Mouse (Mus musculus) liver, embryonic 14.5 days (tissue): ENCODE results near the gene Gdf2. TPM values are rescaled to one million over a fixed set of nuclear protein-coding genes. Genes with fewer than 3 reads are reported as not detected.

Experiments used
- ATAC-seq: fragments of 200-750 bp; cut with Nextera tagmentation; 2 replicates; pipeline ENCODE4 v1.8.0; 2017; ENCODE audit warnings: moderate number of reproducible peaks, mild to moderate bottlenecking, moderate library complexity; ENCODE audit not compliant: insufficient read depth
- DNase-seq, 3 experiments: peaks; one replicate each; pipeline ENCODE4 v3.0.0-alpha.2; 2012 to 2013; ENCODE audit warnings: low read depth in 3 of 3, low spot score in 3 of 3
- H3K27ac ChIP-seq: fragments of 300-500 bp; sonication (generic); 2 replicates; pipeline ENCODE4 v1.5.1; 2014; ENCODE audit warnings: moderate library complexity, mild to moderate bottlenecking, control low read depth, inconsistent platforms
- H3K27me3 ChIP-seq: fragments of 300-500 bp; sonication (generic); 2 replicates; pipeline ENCODE4 v1.6.1; 2014; ENCODE audit warnings: mild to moderate bottlenecking, low read length, moderate library complexity; ENCODE audit not compliant: control insufficient read depth, insufficient read depth
- H3K36me3 ChIP-seq: fragments of 300-500 bp; sonication (generic); replicated peaks from 2 replicates; pipeline ENCODE4 v1.6.1; 2014; ENCODE audit warnings: low read depth; ENCODE audit not compliant: control insufficient read depth, insufficient read depth
- H3K4me1 ChIP-seq, 2 experiments: fragments of 200-500 bp in 1 of 2; fragments of 300-500 bp in 1 of 2; sonication (generic) in 1 of 2; replicated peaks; 2 replicates each; pipeline ENCODE4 v1.6.1; 2012 to 2014; ENCODE audit warnings: antibody characterized with exemption in 1 of 2, inconsistent platforms in 1 of 2, low read length in 1 of 2; ENCODE audit not compliant: control insufficient read depth in 2 of 2, insufficient read depth in 2 of 2
- H3K4me2 ChIP-seq: fragments of 300-500 bp; sonication (generic); 2 replicates; pipeline ENCODE4 v1.6.1; 2014; ENCODE audit warnings: low read depth, mild to moderate bottlenecking, control low read depth, moderate library complexity
- H3K4me3 ChIP-seq, 2 experiments: fragments of 200-500 bp in 1 of 2; fragments of 300-500 bp in 1 of 2; sonication (generic) in 1 of 2; 2 replicates each; pipeline ENCODE4 v1.5.1; 2012 to 2014; ENCODE audit warnings: low read depth in 2 of 2, low read length in 2 of 2, mild to moderate bottlenecking in 2 of 2, control low read depth in 1 of 2, inconsistent platforms in 1 of 2, moderate library complexity in 1 of 2; ENCODE audit not compliant: insufficient read depth in 1 of 2
- H3K9ac ChIP-seq: fragments of 300-500 bp; sonication (generic); replicated peaks from 2 replicates; pipeline ENCODE4 v1.6.1; 2014; ENCODE audit warnings: mild to moderate bottlenecking, control low read depth, moderate library complexity
- H3K9me3 ChIP-seq: fragments of 300-500 bp; sonication (generic); 2 replicates; pipeline ENCODE4 v1.6.1; 2016; ENCODE audit warnings: low read length, mixed read lengths; ENCODE audit not compliant: control insufficient read depth
- CTCF ChIP-seq: IDR thresholded peaks from 2 replicates; pipeline ENCODE4 v1.5.1; 2016; ENCODE audit warnings: antibody characterized with exemption, low read depth, control low read depth
- EP300 ChIP-seq: IDR thresholded peaks from 2 replicates; pipeline ENCODE4 v1.6.1; 2016; ENCODE audit warnings: antibody characterized with exemption, low read depth
- WGBS: fragments of 180-500 bp; shearing (Covaris S2); extraction: QIAGEN DNeasy Blood & Tissue Kit; methylation state at CpG from one replicate; pipeline ENCODE4 v1.1.7; 2014; ENCODE audit not compliant: insufficient replicate concordance; 5-methylcytosine and 5-hydroxymethylcytosine counted together
- polyA plus RNA-seq, 2 experiments: library from polyadenylated mRNA; depleted of rRNA in 1 of 2; stranded (reverse) in 1 of 2; unstranded in 1 of 2; fragments of >200 nt; fragmentation: Nextera tagmentation in 1 of 2; extraction: Ambion mirVana in 1 of 2; gene quantifications; 2 replicates each; pipeline versions ENCODE4 v1.2.1 to v1.2.3; 2012 to 2014

Gene Gdf2
- polyA plus RNA-seq, 2 experiments, result 4.1 to 6.6 TPM

- Histone ChIP-seq H3K36me3 (no peaks in the 10 kb centered on the region), H3K9ac (no peak within 1 kb of the TSS), H3K27ac (no peak within 1 kb of the TSS), H3K4me3 (no peak within 1 kb of the TSS), H3K27me3 (no peaks in the 10 kb centered on the region), H3K4me2 (no peak within 1 kb of the TSS), H3K4me1 (no peaks in the 10 kb centered on the region), H3K9me3 (no peaks in the 10 kb centered on the region)
- WGBS, result 70% methylated on average over 5 of the region's 5 CpGs
- ATAC-seq, result no peak
- no peak for DNase-seq
- TF ChIP-seq EP300 (no peak), CTCF (no peak)
Measured at GRCm38 (mm10) chr14:33953761-33954160, 12.9 kb downstream of the Gdf2 start, which contains the start of gene Rbp3. Gene Rbp3 (plus strand): TSS chr14:33954003.

GRCm38 (mm10) chr14:33956055-33956454 is 15.2 kb downstream of the Gdf2 start:
- TF ChIP-seq CTCF (peak; percentile 24; the same call in 1 of the 2 replicates), EP300 (no peak)
- Histone ChIP-seq H3K4me1 (no peaks in the 10 kb centered on the region), H3K27ac (no peak overlapping the region), H3K4me2 (no peak overlapping the region), H3K36me3 (no peaks in the 10 kb centered on the region), H3K4me3 (no peak overlapping the region), H3K9me3 (no peaks in the 10 kb centered on the region), H3K9ac (no peak overlapping the region), H3K27me3 (no peaks in the 10 kb centered on the region)
- DNase-seq (no peak), ATAC-seq (no peak)
- WGBS, result 52% methylated on average over 13 of the region's 13 CpGs

GRCm38 (mm10) chr14:33958186-33958585 is 17.3 kb downstream of the Gdf2 start:
- WGBS, result 54% methylated on average over 4 of the region's 4 CpGs
- no peak overlapping the region for H3K4me3 ChIP-seq
- ATAC-seq, result no peak
- H3K9ac ChIP-seq, result no peak overlapping the region
- H3K27ac ChIP-seq, result no peak overlapping the region
- no peaks in the 10 kb centered on the region for H3K9me3 ChIP-seq
- H3K36me3 ChIP-seq, result no peaks in the 10 kb centered on the region
- no peaks in the 10 kb centered on the region for H3K27me3 ChIP-seq
- DNase-seq, result no peak
- no peak overlapping the region for H3K4me2 ChIP-seq
- no peaks in the 10 kb centered on the region for H3K4me1 ChIP-seq
- TF ChIP-seq CTCF (no peak), EP300 (no peak)

GRCm38 (mm10) chr14:33958841-33959240 is 18.0 kb downstream of the Gdf2 start:
- no peaks in the 10 kb centered on the region for H3K36me3 ChIP-seq
- H3K9ac ChIP-seq, result no peak overlapping the region
- DNase-seq, result no peak
- WGBS, result 37% methylated on average over 3 of the region's 3 CpGs
- H3K9me3 ChIP-seq, result no peaks in the 10 kb centered on the region
- no peaks in the 10 kb centered on the region for H3K4me1 ChIP-seq
- ATAC-seq, result no peak
- no peak overlapping the region for H3K4me2 ChIP-seq
- H3K4me3 ChIP-seq, result no peak overlapping the region
- no peaks in the 10 kb centered on the region for H3K27me3 ChIP-seq
- TF ChIP-seq EP300 (no peak), CTCF (no peak)
- no peak overlapping the region for H3K27ac ChIP-seq

- DNase-seq (no peak), ATAC-seq (no peak)
- no peaks in the 10 kb centered on the region for H3K27me3 ChIP-seq
- WGBS, result 10% methylated on average over 9 of the region's 9 CpGs
- H3K27ac ChIP-seq, result no peak overlapping the region
- H3K9me3 ChIP-seq, result no peaks in the 10 kb centered on the region
- H3K9ac ChIP-seq, result no peak overlapping the region
- no peak overlapping the region for H3K4me3 ChIP-seq
- no peaks in the 10 kb centered on the region for H3K4me1 ChIP-seq
- H3K4me2 ChIP-seq, result no peak overlapping the region
- TF ChIP-seq EP300, result no peak
- TF ChIP-seq CTCF, result peak; percentile 77
- H3K36me3 ChIP-seq, result no peaks in the 10 kb centered on the region
Measured at GRCm38 (mm10) chr14:33959341-33959740, 18.5 kb downstream of the Gdf2 start.
